Mouse (Mus musculus) intestine, postnatal 0 days (tissue): ENCODE data around the gene Gab1. TPM values are rescaled to one million over a fixed set of nuclear protein-coding genes. Genes with fewer than 3 reads are reported as not detected.

Experiments used
- ATAC-seq: fragments of 200-750 bp; cut with Nextera tagmentation; 2 replicates; pipeline ENCODE4 v1.8.0; 2017; ENCODE audit warnings: mild to moderate bottlenecking, moderate TSS enrichment, moderate library complexity
- H3K27ac ChIP-seq: fragments of 300-500 bp; sonication (generic); 2 replicates; pipeline ENCODE4 v1.5.1; 2014; ENCODE audit warnings: mild to moderate bottlenecking, low read depth, low read length, moderate library complexity
- H3K27me3 ChIP-seq: fragments of 300-500 bp; sonication (generic); replicated peaks from 2 replicates; pipeline ENCODE4 v1.6.1; 2014; ENCODE audit warnings: low read length, mixed read lengths; ENCODE audit not compliant: control insufficient read depth, insufficient read depth
- H3K36me3 ChIP-seq: fragments of 300-500 bp; sonication (generic); 2 replicates; pipeline ENCODE4 v1.6.1; 2014; ENCODE audit warnings: mild to moderate bottlenecking, moderate library complexity; ENCODE audit not compliant: control insufficient read depth, insufficient read depth
- H3K4me1 ChIP-seq: fragments of 300-500 bp; sonication (generic); replicated peaks from 2 replicates; pipeline ENCODE4 v1.6.1; 2014; ENCODE audit warnings: antibody characterized with exemption, low read length, mixed read lengths; ENCODE audit not compliant: control insufficient read depth, insufficient read depth
- H3K4me2 ChIP-seq: fragments of 300-500 bp; sonication (generic); replicated peaks from 2 replicates; pipeline ENCODE4 v1.6.1; 2014; ENCODE audit warnings: low read depth, mild to moderate bottlenecking, moderate library complexity
- H3K4me3 ChIP-seq: fragments of 300-500 bp; sonication (generic); 2 replicates; pipeline ENCODE4 v1.5.1; 2014; ENCODE audit warnings: low read depth, low read length
- H3K9ac ChIP-seq: fragments of 300-500 bp; sonication (generic); 2 replicates; pipeline ENCODE4 v1.6.1; 2014; ENCODE audit warnings: mild to moderate bottlenecking, low read depth, low read length
- H3K9me3 ChIP-seq: fragments of 300-500 bp; sonication (generic); 2 replicates; pipeline ENCODE4 v1.6.1; 2016; ENCODE audit warnings: mixed run types; ENCODE audit not compliant: control insufficient read depth
- CTCF ChIP-seq: sonication (generic); IDR thresholded peaks from 2 replicates; pipeline ENCODE4 v1.5.1; 2016; ENCODE audit warnings: low read depth, mild to moderate bottlenecking, control low read depth, antibody characterized with exemption, moderate library complexity
- WGBS: fragments of 180-500 bp; shearing (Covaris S2); extraction: QIAGEN DNeasy Blood & Tissue Kit; methylation state at CpG from one replicate; pipeline ENCODE4 v1.1.7; 2014; 5-methylcytosine and 5-hydroxymethylcytosine counted together
- polyA plus RNA-seq: library from polyadenylated mRNA; unstranded; fragments of >200 nt; fragmentation: Nextera tagmentation; extraction: Ambion mirVana; gene quantifications from 2 replicates; pipeline ENCODE4 v1.2.1, GENCODE M21; 2015

Gene Gab1
- polyA plus RNA-seq, 1 experiment from 2014 or later = 9.1 TPM

DNA sequence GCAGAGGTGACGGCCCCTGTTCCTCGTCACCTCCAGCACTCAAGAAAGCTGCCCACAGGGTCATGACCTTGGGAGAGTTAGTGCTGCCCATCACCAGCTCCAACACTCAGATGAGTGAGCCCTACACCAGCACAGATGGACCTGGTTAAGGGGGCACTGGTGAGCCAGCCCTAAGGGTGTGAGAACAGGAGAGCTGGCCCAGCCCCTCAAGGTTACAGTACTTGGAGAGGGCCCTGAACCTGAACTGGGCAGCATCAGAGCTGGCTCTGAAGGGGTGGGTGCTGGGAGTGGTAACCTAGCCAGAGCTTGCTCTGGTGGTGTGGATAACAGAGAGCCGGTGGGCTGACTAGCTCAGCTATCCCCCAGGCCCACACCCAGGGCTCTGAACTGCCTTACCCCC lies 37.8 kb downstream of the Gab1 start:
- no peak for ATAC-seq
- 93% methylated on average over 3 of the region's 3 CpGs for WGBS

DNA sequence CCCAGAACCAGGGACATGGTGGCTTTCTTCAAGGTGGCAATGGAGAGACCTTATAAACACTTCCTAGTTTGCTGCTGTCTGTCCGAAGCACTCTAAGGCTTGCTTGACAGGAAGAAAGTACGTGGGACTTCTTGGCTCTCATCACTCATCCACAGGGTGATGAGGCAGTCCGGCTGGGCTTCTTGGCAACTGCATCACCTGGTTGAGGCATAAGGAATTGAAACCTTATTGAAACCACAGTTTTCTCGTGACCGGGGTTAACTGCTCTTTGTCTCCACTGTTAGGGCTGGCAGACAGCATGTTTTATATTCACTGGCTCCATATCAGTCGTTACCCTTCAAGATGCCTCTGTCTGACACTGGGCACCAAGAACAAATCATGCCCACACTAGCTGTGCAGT lies 40.2 kb downstream of the Gab1 start:
- Histone ChIP-seq H3K36me3 (no peaks in the 10 kb centered on the region), H3K27me3 (no peaks in the 10 kb centered on the region), H3K4me1 (peaks cover 4% of the 10 kb centered on the region), H3K4me2 (no peak overlapping the region), H3K9me3 (no peaks in the 10 kb centered on the region), H3K4me3 (no peak overlapping the region), H3K9ac (no peak overlapping the region), H3K27ac (no peak overlapping the region)
- WGBS = 84% methylated on average over 6 of the region's 6 CpGs
- no peak for ATAC-seq
- no peak for TF ChIP-seq CTCF

More for the DNA sequence above, 37.8 kb downstream of the Gab1 start:
- Histone ChIP-seq H3K27me3 (no peaks in the 10 kb centered on the region), H3K36me3 (no peaks in the 10 kb centered on the region), H3K4me2 (no peak overlapping the region), H3K9ac (no peak overlapping the region), H3K9me3 (no peaks in the 10 kb centered on the region), H3K4me3 (no peak overlapping the region), H3K27ac (no peak overlapping the region), H3K4me1 (peaks cover 4% of the 10 kb centered on the region)
- TF ChIP-seq CTCF = no peak

DNA sequence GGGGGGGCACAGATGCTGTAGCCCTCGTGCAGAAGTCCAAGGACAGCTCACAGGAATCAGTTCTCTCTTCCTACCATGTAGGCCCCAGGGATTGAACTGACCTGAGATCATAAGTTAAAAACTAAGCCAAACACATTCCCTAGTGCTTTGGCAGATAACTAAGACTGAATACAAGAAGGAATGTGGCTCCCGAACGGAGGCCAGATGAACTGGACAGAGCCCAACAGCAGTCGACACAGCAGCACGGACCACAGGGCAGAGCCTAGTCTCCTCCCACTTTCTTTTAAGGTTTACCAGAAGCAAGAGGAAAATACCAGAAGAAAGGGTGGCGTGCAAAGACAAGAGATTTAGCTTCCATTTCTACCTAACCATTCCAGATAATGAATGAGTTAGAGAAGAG lies 42.1 kb downstream of the Gab1 start:
- 43% methylated on average over 6 of the region's 6 CpGs for WGBS
- H3K9ac ChIP-seq = no peak overlapping the region
- H3K4me1 ChIP-seq = peaks cover 4% of the 10 kb centered on the region
- ATAC-seq = no peak
- no peak overlapping the region for H3K4me3 ChIP-seq
- no peaks in the 10 kb centered on the region for H3K36me3 ChIP-seq
- H3K27me3 ChIP-seq = no peaks in the 10 kb centered on the region
- no peak overlapping the region for H3K4me2 ChIP-seq
- H3K9me3 ChIP-seq = no peaks in the 10 kb centered on the region
- no peak for TF ChIP-seq CTCF
- no peak overlapping the region for H3K27ac ChIP-seq

- Histone ChIP-seq H3K27me3 (no peaks in the 10 kb centered on the region), H3K9me3 (no peaks in the 10 kb centered on the region), H3K4me2 (no peak overlapping the region), H3K4me1 (peaks cover 10% of the 10 kb centered on the region), H3K27ac (no peak overlapping the region), H3K36me3 (no peaks in the 10 kb centered on the region), H3K9ac (no peak overlapping the region), H3K4me3 (no peak overlapping the region)
- WGBS = 94% methylated on average over 6 of the region's 6 CpGs
- no peak for ATAC-seq
- TF ChIP-seq CTCF = no peak
Measured at GRCm38 (mm10) chr8:80835401-80835800, 44.9 kb downstream of the Gab1 start.

DNA sequence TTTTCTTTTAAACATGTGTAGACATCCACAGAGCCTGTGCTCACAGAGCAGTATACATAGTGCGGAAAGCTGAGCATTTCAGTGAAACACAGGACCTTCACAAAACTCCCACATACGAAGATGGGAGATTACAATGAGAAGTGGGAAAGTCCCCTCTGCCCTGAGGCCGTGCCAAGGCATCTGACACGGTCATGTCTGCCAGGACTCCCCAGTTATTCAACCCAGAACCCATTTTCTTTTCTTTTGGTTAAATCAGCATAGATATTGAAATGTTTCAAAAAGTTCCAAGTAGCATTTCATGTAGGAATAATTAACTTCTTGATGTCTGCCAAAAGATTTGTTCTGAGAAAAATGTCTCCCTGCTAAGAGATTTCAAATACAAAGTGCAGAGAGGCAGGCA lies 45.9 kb downstream of the Gab1 start:
- peaks cover 10% of the 10 kb centered on the region for H3K4me1 ChIP-seq
- no peaks in the 10 kb centered on the region for H3K9me3 ChIP-seq
- no peak overlapping the region for H3K4me3 ChIP-seq
- H3K27me3 ChIP-seq = no peaks in the 10 kb centered on the region
- no peak overlapping the region for H3K27ac ChIP-seq
- no peaks in the 10 kb centered on the region for H3K36me3 ChIP-seq
- H3K9ac ChIP-seq = no peak overlapping the region
- ATAC-seq = no peak
- WGBS = 80% methylated on average over 4 of the region's 4 CpGs
- no peak overlapping the region for H3K4me2 ChIP-seq
- TF ChIP-seq CTCF = no peak

GRCm38 (mm10) chr8:80832534-80832933 lies 47.8 kb downstream of the Gab1 start:
- H3K4me3 ChIP-seq = no peak overlapping the region
- H3K4me1 ChIP-seq = 0 out of 2 replicates have a peak, but pooled peaks cover 6% of the 10 kb centered on the region
- H3K9ac ChIP-seq = no peak overlapping the region
- no peak for ATAC-seq
- no peak for TF ChIP-seq CTCF
- no peaks in the 10 kb centered on the region for H3K9me3 ChIP-seq
- H3K27ac ChIP-seq = no peak overlapping the region
- H3K36me3 ChIP-seq = no peaks in the 10 kb centered on the region
- no peak overlapping the region for H3K4me2 ChIP-seq
- no peaks in the 10 kb centered on the region for H3K27me3 ChIP-seq
